Mouse (Mus musculus): Measurements from ENCODE around the gene Gm5640. TPM values are rescaled to one million over a fixed set of nuclear protein-coding genes. Genes with fewer than 3 reads are reported as not detected.

Gm5640 gene
- 1 to 10 TPM in 1 of 2 experiments, not detected in 1; 2.7 TPM for polyA plus RNA-seq (2017; shearing (Covaris generic))

GRCm38 (mm10) chrX:74645466-74646323, at the start of gene Gm5640:
TSS of gene Gm5640 (minus strand) at chrX:74645635.

GRCm38 (mm10) chrX:74592379-74592778, 53.1 kb downstream of the Gm5640 start, which contains the start of gene Olfr1325:
TSS of gene Olfr1325 (plus strand) at chrX:74592679.

Other genes with a start within 250 kb of the Gm5640 start
- 10 to 100 TPM; 47.5 to 51.1 TPM for gene G6pdx, start 216.4 kb downstream of the Gm5640 start, polyA plus RNA-seq (2017; shearing (Covaris generic))
- gene Gm6880, start 164.2 kb downstream of the Gm5640 start, polyA plus RNA-seq (2017; shearing (Covaris generic)), result not detected
- not detected for gene Olfr1326-ps1, start 70.7 kb downstream of the Gm5640 start, polyA plus RNA-seq (2017; shearing (Covaris generic))
- gene Olfr1325, start 53.0 kb downstream of the Gm5640 start, polyA plus RNA-seq (2017; shearing (Covaris generic)), result not detected
- not detected for gene Gm6890, start 95.3 kb upstream of the Gm5640 start, polyA plus RNA-seq (2017; shearing (Covaris generic))
- gene Gm5936, start 191.6 kb upstream of the Gm5640 start, polyA plus RNA-seq (2017; shearing (Covaris generic)), result under 1 TPM in 1 of 2 experiments, not detected in 1; 0.82 TPM